Mouse (Mus musculus) heart, embryonic 12.5 days (tissue): ENCODE results near the gene Psmd8. TPM values are rescaled to one million over a fixed set of nuclear protein-coding genes. Genes with fewer than 3 reads are reported as not detected.
"Not testable (repeated sequence)": the region's sequence is repeated elsewhere in the genome, so short reads cannot be mapped to it uniquely, and the experiment has no call there.

ENCODE experiments used
- ATAC-seq: fragments of 200-750 bp; cut with Nextera tagmentation; 2 replicates; pipeline ENCODE4 v1.8.0; 2017; ENCODE audit warnings: moderate TSS enrichment, moderate library complexity; ENCODE audit not compliant: insufficient number of reproducible peaks, low FRiP score
- H3K27ac ChIP-seq: fragments of 300-500 bp; sonication (generic); 2 replicates; pipeline ENCODE4 v1.5.1; 2016; ENCODE audit warnings: mild to moderate bottlenecking, moderate library complexity; ENCODE audit not compliant: poor library complexity, severe bottlenecking
- H3K27me3 ChIP-seq: fragments of 300-500 bp; sonication (generic); replicated peaks from 2 replicates; pipeline ENCODE4 v1.6.1; 2016; ENCODE audit warnings: mild to moderate bottlenecking, moderate library complexity
- H3K36me3 ChIP-seq: fragments of 300-500 bp; sonication (generic); 2 replicates; pipeline ENCODE4 v1.6.1; 2016; ENCODE audit warnings: mild to moderate bottlenecking, moderate library complexity
- H3K4me1 ChIP-seq: fragments of 300-500 bp; sonication (generic); replicated peaks from 2 replicates; pipeline ENCODE4 v1.6.1; 2016; ENCODE audit warnings: mild to moderate bottlenecking
- H3K4me2 ChIP-seq: fragments of 300-500 bp; sonication (generic); 2 replicates; pipeline ENCODE4 v1.6.1; 2016; ENCODE audit warnings: mild to moderate bottlenecking, moderate library complexity
- H3K4me3 ChIP-seq: fragments of 300-500 bp; sonication (generic); 2 replicates; pipeline ENCODE4 v1.5.1; 2016; ENCODE audit warnings: mild to moderate bottlenecking
- H3K9ac ChIP-seq: fragments of 300-500 bp; sonication (generic); 2 replicates; pipeline ENCODE4 v1.6.1; 2016; ENCODE audit warnings: mild to moderate bottlenecking, moderate library complexity
- H3K9me3 ChIP-seq: fragments of 300-500 bp; sonication (generic); replicated peaks from 2 replicates; pipeline ENCODE4 v1.6.1; 2016; ENCODE audit warnings: mild to moderate bottlenecking, moderate library complexity
- WGBS: fragments of 180-500 bp; shearing (Covaris S2); methylation state at CpG from one replicate; pipeline ENCODE4 v1.1.7; 2016; 5-methylcytosine and 5-hydroxymethylcytosine counted together
- polyA plus RNA-seq: library from polyadenylated mRNA; unstranded; fragments of >200 nt; fragmentation: Nextera tagmentation; extraction: Ambion mirVana; gene quantifications from 2 replicates; pipeline ENCODE4 v1.2.1, GENCODE M21; 2016

Psmd8 gene
- polyA plus RNA-seq: 221 and 225 TPM in 2 replicates

- H3K27me3 ChIP-seq: no peaks in the 10 kb centered on the region
- WGBS: under 1% methylated on average over 62 of the region's 62 CpGs
These were observed at the start of gene Psmd8 for GRCm38 (mm10) chr7:29180077-29180853. Gene Psmd8 (minus strand): TSS chr7:29180701.

GRCm38 (mm10) chr7:29228202-29228601 is 47.7 kb upstream of the Psmd8 start:
- no peak overlapping the region for H3K27ac ChIP-seq
- ATAC-seq: no peak
- H3K36me3 ChIP-seq: peaks cover 18% of the 10 kb centered on the region; the same call in 1 of the 2 replicates
- no peaks in the 10 kb centered on the region for H3K9me3 ChIP-seq
- no peak overlapping the region for H3K9ac ChIP-seq
- no peak overlapping the region for H3K4me3 ChIP-seq
- no peak overlapping the region for H3K4me2 ChIP-seq
- 66% methylated on average over 4 of the region's 4 CpGs for WGBS
- H3K27me3 ChIP-seq: peaks cover 27% of the 10 kb centered on the region
- H3K4me1 ChIP-seq: peaks cover 18% of the 10 kb centered on the region

More at GRCm38 (mm10) chr7:29180077-29180853, at the start of gene Psmd8:
- Histone ChIP-seq H3K4me1 (peaks cover 18% of the 10 kb centered on the region), H3K9me3 (no peaks in the 10 kb centered on the region), H3K27ac (peak within 1 kb of the TSS; percentile 15; the same call in 1 of the 2 replicates), H3K4me3 (peak within 1 kb of the TSS; percentile 80), H3K4me2 (peak within 1 kb of the TSS; percentile 88), H3K36me3 (peaks cover 20% of the 10 kb centered on the region), H3K9ac (peak within 1 kb of the TSS; percentile 86)
- ATAC-seq: peak; percentile 95

GRCm38 (mm10) chr7:29225520-29225919 is 45.0 kb upstream of the Psmd8 start:
- H3K4me1 ChIP-seq: peaks cover 16% of the 10 kb centered on the region; the same call in 1 of the 2 replicates
- H3K36me3 ChIP-seq: peaks cover 36% of the 10 kb centered on the region
- H3K27ac ChIP-seq: no peak overlapping the region
- no peak overlapping the region for H3K4me2 ChIP-seq
- WGBS: 73% methylated on average over 13 of the region's 13 CpGs
- ATAC-seq: no peak; the same call in 1 of the 2 replicates
- peaks cover 4% of the 10 kb centered on the region for H3K9me3 ChIP-seq
- no peak overlapping the region for H3K4me3 ChIP-seq
- no peak overlapping the region for H3K9ac ChIP-seq
- H3K27me3 ChIP-seq: 0 out of 2 replicates have a peak, but pooled peaks cover 12% of the 10 kb centered on the region

- Histone ChIP-seq H3K4me1 (peaks cover 15% of the 10 kb centered on the region; the same call in 1 of the 2 replicates), H3K36me3 (peaks cover 42% of the 10 kb centered on the region), H3K9ac (no peak overlapping the region), H3K9me3 (peaks cover 10% of the 10 kb centered on the region), H3K4me3 (no peak overlapping the region), H3K27me3 (0 out of 2 replicates have a peak, but pooled peaks cover 12% of the 10 kb centered on the region), H3K4me2 (no peak overlapping the region), H3K27ac (no peak overlapping the region)
- no peak for ATAC-seq
- WGBS: 21% methylated on average over 16 of the region's 16 CpGs
These were observed 44.4 kb upstream of the Psmd8 start for GRCm38 (mm10) chr7:29224756-29225394.

GRCm38 (mm10) chr7:29214846-29215245 is 34.3 kb upstream of the Psmd8 start:
- WGBS: 40% methylated on average over 15 of the region's 15 CpGs
- Histone ChIP-seq H3K9me3 (peaks cover 40% of the 10 kb centered on the region), H3K27ac (no peak overlapping the region), H3K4me1 (peaks cover 13% of the 10 kb centered on the region; the same call in 1 of the 2 replicates), H3K4me2 (no peak overlapping the region), H3K4me3 (no peak overlapping the region), H3K9ac (no peak overlapping the region), H3K27me3 (peaks cover 18% of the 10 kb centered on the region), H3K36me3 (peaks cover 10% of the 10 kb centered on the region)
- no peak for ATAC-seq

GRCm38 (mm10) chr7:29214236-29214635 is 33.7 kb upstream of the Psmd8 start:
- H3K4me1 ChIP-seq: peaks cover 13% of the 10 kb centered on the region; the same call in 1 of the 2 replicates
- H3K4me3 ChIP-seq: no peak overlapping the region
- no peak for ATAC-seq
- H3K36me3 ChIP-seq: peaks cover 4% of the 10 kb centered on the region
- peaks cover 18% of the 10 kb centered on the region for H3K27me3 ChIP-seq
- H3K4me2 ChIP-seq: 0 out of 2 replicates have a peak overlapping the region, but pooled peaks have one; percentile 66
- peaks cover 35% of the 10 kb centered on the region for H3K9me3 ChIP-seq
- no peak overlapping the region for H3K9ac ChIP-seq
- H3K27ac ChIP-seq: no peak overlapping the region
- 68% methylated on average over 2 of the region's 2 CpGs for WGBS

- 5% methylated on average over 20 of the region's 20 CpGs for WGBS
These were observed 33.2 kb upstream of the Psmd8 start, which contains the start of gene Catsperg1 for GRCm38 (mm10) chr7:29213675-29214082. Gene Catsperg1 (minus strand): TSS chr7:29214035.

GRCm38 (mm10) chr7:29212775-29213560 is 32.5 kb upstream of the Psmd8 start:
- not testable (repeated sequence) for H3K36me3 ChIP-seq, H3K9ac ChIP-seq, ATAC-seq, H3K27ac ChIP-seq
- WGBS: 15% methylated on average over 40 of the region's 40 CpGs
- peak overlapping the region; percentile 15; the same call in 1 of the 2 replicates for H3K4me3 ChIP-seq
- peak overlapping the region; percentile 66 for H3K4me2 ChIP-seq
- peaks cover 13% of the 10 kb centered on the region; the same call in 1 of the 2 replicates for H3K4me1 ChIP-seq
- peaks cover 28% of the 10 kb centered on the region for H3K9me3 ChIP-seq
- H3K27me3 ChIP-seq: peaks cover 18% of the 10 kb centered on the region

More at GRCm38 (mm10) chr7:29213675-29214082, 33.2 kb upstream of the Psmd8 start, which contains the start of gene Catsperg1:
- H3K9me3 ChIP-seq: peaks cover 30% of the 10 kb centered on the region
- peaks cover 13% of the 10 kb centered on the region; the same call in 1 of the 2 replicates for H3K4me1 ChIP-seq
- H3K27ac ChIP-seq: no peak within 1 kb of the TSS
- peak within 1 kb of the TSS; percentile 66 for H3K4me2 ChIP-seq
- peaks cover 18% of the 10 kb centered on the region for H3K27me3 ChIP-seq
- peak within 1 kb of the TSS; percentile 24 for H3K4me3 ChIP-seq
- peaks cover 3% of the 10 kb centered on the region; the same call in 1 of the 2 replicates for H3K36me3 ChIP-seq
- ATAC-seq: peak; percentile 27; the same call in 1 of the 2 replicates
- H3K9ac ChIP-seq: no peak within 1 kb of the TSS

GRCm38 (mm10) chr7:29212199-29212765 is 31.8 kb upstream of the Psmd8 start:
- peaks cover 18% of the 10 kb centered on the region for H3K27me3 ChIP-seq
- no peak overlapping the region for H3K27ac ChIP-seq
- no peak overlapping the region for H3K9ac ChIP-seq
- H3K4me3 ChIP-seq: peak overlapping the region; percentile 51
- H3K9me3 ChIP-seq: peaks cover 23% of the 10 kb centered on the region
- peak overlapping the region; percentile 66 for H3K4me2 ChIP-seq
- 0 out of 2 replicates have a peak, but pooled peaks cover 3% of the 10 kb centered on the region for H3K36me3 ChIP-seq
- 12% methylated on average over 26 of the region's 26 CpGs for WGBS
- ATAC-seq: no peak
- peaks cover 13% of the 10 kb centered on the region; the same call in 1 of the 2 replicates for H3K4me1 ChIP-seq
